Mouse (Mus musculus): ENCODE results near the gene Oxsr1. TPM values are rescaled to one million over a fixed set of nuclear protein-coding genes. Genes with fewer than 3 reads are reported as not detected.

Oxsr1 gene
- total and polyA plus RNA-seq, 2 experiments = 8.6 to 15.6 TPM

DNA sequence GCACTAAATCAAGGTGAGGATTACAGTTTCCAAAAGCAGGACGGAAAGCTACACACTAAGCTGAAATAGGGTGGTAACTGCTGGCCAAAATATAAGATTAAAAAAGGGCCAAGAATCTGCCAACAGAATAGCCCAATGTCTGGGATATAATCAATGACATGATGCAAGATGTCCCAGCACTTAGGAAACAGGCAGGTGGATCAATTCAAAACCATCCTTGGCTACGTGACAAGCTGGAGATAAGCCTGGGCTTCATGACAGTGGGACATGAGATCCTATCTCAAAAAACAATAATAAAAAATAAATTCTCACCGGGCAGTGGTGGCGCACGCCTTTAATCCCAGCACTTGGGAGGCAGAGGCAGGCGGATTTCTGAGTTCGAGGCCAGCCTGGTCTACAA is 16.4 kb downstream of the Oxsr1 start:
- peak; percentile 96 for DNase-seq (ENCODE audit: extremely low read depth, low read depth, low spot score)
- Histone ChIP-seq H3K36me3 (ENCODE audit: control insufficient read depth, insufficient read depth, low read length) (no peaks in the 10 kb centered on the region; the same call in 1 of the 2 replicates), H3K79me2 (ENCODE audit: control insufficient read depth, insufficient read depth, low read length) (peaks cover 3% of the 10 kb centered on the region; the same call in 1 of the 2 replicates), H3K4me1 (ENCODE audit: control insufficient read depth, insufficient read depth, low read length) (peaks cover 17% of the 10 kb centered on the region), H3K27ac (replicated peaks; ENCODE audit: insufficient read depth, low read depth, low read length) (peak overlapping the region; percentile 16), H3K27me3 (ENCODE audit: control insufficient read depth, insufficient read depth, low read length) (no peaks in the 10 kb centered on the region), H3K9ac (ENCODE audit: low read depth, low read length) (no peak overlapping the region), H3K4me3 (ENCODE audit: insufficient read depth, low read depth, low read length) (no peak overlapping the region)
- 19% methylated on average over 7 of the region's 7 CpGs for WGBS
- no peak for TF ChIP-seq CTCF (IDR thresholded peaks at IDR 0.05; ENCODE audit: low read depth, low read length)
- TF ChIP-seq POLR2A (IDR thresholded peaks at IDR 0.05; ENCODE audit: extremely low read depth, insufficient read depth, low read length) = no peak

DNA sequence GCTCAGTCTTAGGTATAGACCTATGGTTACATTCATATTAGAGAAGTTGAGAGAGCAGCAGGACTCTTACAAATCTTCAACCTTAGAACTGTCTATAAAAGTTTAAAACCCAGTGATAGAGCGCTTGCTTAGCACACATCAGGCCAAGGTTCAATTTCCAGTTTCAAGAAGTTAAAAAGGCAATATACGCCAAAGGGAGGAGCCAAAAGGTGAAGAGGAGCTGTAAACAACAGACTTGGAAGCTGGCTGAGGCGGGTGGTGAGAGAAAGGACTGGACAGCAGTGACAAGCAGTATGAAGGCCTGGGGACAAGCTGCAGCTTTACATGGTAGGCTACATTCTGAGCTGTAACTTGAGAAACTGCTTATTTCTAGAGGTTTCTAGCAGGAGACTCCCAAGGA is 23.7 kb downstream of the Oxsr1 start:
- Histone ChIP-seq H3K36me3 (ENCODE audit: control insufficient read depth, insufficient read depth, low read length) (no peaks in the 10 kb centered on the region), H3K79me2 (ENCODE audit: control insufficient read depth, insufficient read depth, low read length) (no peaks in the 10 kb centered on the region), H3K4me3 (ENCODE audit: insufficient read depth, low read depth, low read length) (no peak overlapping the region), H3K9ac (ENCODE audit: low read depth, low read length) (no peak overlapping the region), H3K27ac (replicated peaks; ENCODE audit: insufficient read depth, low read depth, low read length) (no peak overlapping the region; the same call in 1 of the 2 replicates), H3K27me3 (ENCODE audit: control insufficient read depth, insufficient read depth, low read length) (no peaks in the 10 kb centered on the region), H3K4me1 (ENCODE audit: control insufficient read depth, insufficient read depth, low read length) (peaks cover 9% of the 10 kb centered on the region; the same call in 1 of the 2 replicates)
- TF ChIP-seq POLR2A (IDR thresholded peaks at IDR 0.05; ENCODE audit: extremely low read depth, insufficient read depth, low read length) (no peak), CTCF (IDR thresholded peaks at IDR 0.05; ENCODE audit: low read depth, low read length) (no peak)
- DNase-seq (ENCODE audit: extremely low read depth, low read depth, low spot score) = peak; percentile 73
- 37% methylated on average over 3 of the region's 3 CpGs for WGBS

GRCm38 (mm10) chr9:119297696-119298095 is 24.5 kb downstream of the Oxsr1 start:
- 29% methylated on average over 6 of the region's 6 CpGs for WGBS
- Histone ChIP-seq H3K79me2 (ENCODE audit: control insufficient read depth, insufficient read depth, low read length) (no peaks in the 10 kb centered on the region), H3K4me3 (ENCODE audit: insufficient read depth, low read depth, low read length) (no peak overlapping the region), H3K9ac (ENCODE audit: low read depth, low read length) (no peak overlapping the region), H3K27ac (replicated peaks; ENCODE audit: insufficient read depth, low read depth, low read length) (no peak overlapping the region), H3K4me1 (ENCODE audit: control insufficient read depth, insufficient read depth, low read length) (peaks cover 9% of the 10 kb centered on the region; the same call in 1 of the 2 replicates), H3K36me3 (ENCODE audit: control insufficient read depth, insufficient read depth, low read length) (no peaks in the 10 kb centered on the region), H3K27me3 (ENCODE audit: control insufficient read depth, insufficient read depth, low read length) (no peaks in the 10 kb centered on the region)
- peak; percentile 80 for DNase-seq (ENCODE audit: extremely low read depth, low read depth, low spot score)
- TF ChIP-seq CTCF (IDR thresholded peaks at IDR 0.05; ENCODE audit: low read depth, low read length) = no peak
- TF ChIP-seq POLR2A (IDR thresholded peaks at IDR 0.05; ENCODE audit: extremely low read depth, insufficient read depth, low read length) = no peak

GRCm38 (mm10) chr9:119290791-119291190 is 31.4 kb downstream of the Oxsr1 start:
- no peak overlapping the region for H3K9ac ChIP-seq (ENCODE audit: low read depth, low read length)
- no peak overlapping the region for H3K4me3 ChIP-seq (ENCODE audit: insufficient read depth, low read depth, low read length)
- 95% methylated on average over 3 of the region's 3 CpGs for WGBS
- no peaks in the 10 kb centered on the region for H3K4me1 ChIP-seq (ENCODE audit: control insufficient read depth, insufficient read depth, low read length)
- TF ChIP-seq CTCF (IDR thresholded peaks at IDR 0.05; ENCODE audit: low read depth, low read length) = no peak
- TF ChIP-seq POLR2A (IDR thresholded peaks at IDR 0.05; ENCODE audit: extremely low read depth, insufficient read depth, low read length) = no peak
- no peak overlapping the region for H3K27ac ChIP-seq (replicated peaks; ENCODE audit: insufficient read depth, low read depth, low read length)
- no peaks in the 10 kb centered on the region for H3K36me3 ChIP-seq (ENCODE audit: control insufficient read depth, insufficient read depth, low read length)
- DNase-seq (ENCODE audit: extremely low read depth, low read depth, low spot score) = no peak
- no peaks in the 10 kb centered on the region for H3K27me3 ChIP-seq (ENCODE audit: control insufficient read depth, insufficient read depth, low read length)
- H3K79me2 ChIP-seq (ENCODE audit: control insufficient read depth, insufficient read depth, low read length) = peaks cover 3% of the 10 kb centered on the region; the same call in 1 of the 2 replicates

DNA sequence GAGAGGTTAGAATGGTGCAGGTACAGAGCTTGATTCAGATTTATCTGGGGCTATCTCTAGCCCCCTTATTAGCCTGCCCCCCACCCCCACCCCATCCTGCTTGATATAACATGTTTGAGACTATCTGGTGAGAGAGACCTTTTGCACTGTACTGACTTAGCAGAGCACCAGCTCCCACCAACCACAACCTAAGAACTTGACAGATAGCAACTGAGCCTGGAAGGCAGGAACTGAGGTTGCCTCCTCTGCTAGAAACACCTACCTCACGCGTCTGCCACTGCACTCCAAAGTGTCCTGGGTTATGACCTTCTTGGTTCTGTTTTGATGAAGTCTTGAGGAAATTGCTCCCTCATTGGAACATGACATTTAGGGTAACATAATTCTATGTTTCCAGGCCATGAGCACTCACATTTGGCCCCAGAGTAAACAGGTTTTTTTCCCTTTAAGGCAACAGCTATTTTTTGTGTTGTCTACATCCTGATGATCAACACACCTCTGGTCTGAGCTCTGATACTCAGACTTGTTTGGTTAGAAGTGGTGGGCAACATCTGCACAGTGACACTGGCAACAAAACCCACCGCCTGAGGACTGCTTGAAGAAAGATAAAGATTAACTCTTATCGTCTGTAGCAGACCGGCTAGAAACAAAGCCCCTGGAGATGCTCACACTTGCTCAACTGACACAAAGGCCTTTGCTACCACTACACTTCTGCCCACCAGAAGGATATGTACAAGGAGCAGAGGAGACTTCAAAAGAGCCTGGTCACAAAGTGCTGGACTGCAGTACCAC is 41.1 kb downstream of the Oxsr1 start:
- Histone ChIP-seq H3K27ac (replicated peaks; ENCODE audit: insufficient read depth, low read depth, low read length) (no peak overlapping the region), H3K36me3 (ENCODE audit: control insufficient read depth, insufficient read depth, low read length) (peaks cover 16% of the 10 kb centered on the region), H3K4me1 (ENCODE audit: control insufficient read depth, insufficient read depth, low read length) (no peaks in the 10 kb centered on the region), H3K9ac (ENCODE audit: low read depth, low read length) (no peak overlapping the region), H3K79me2 (ENCODE audit: control insufficient read depth, insufficient read depth, low read length) (peaks cover 2% of the 10 kb centered on the region; the same call in 1 of the 2 replicates), H3K4me3 (ENCODE audit: insufficient read depth, low read depth, low read length) (no peak overlapping the region), H3K27me3 (ENCODE audit: control insufficient read depth, insufficient read depth, low read length) (no peaks in the 10 kb centered on the region)
- DNase-seq (ENCODE audit: extremely low read depth, low read depth, low spot score) = no peak
- TF ChIP-seq CTCF (IDR thresholded peaks at IDR 0.05; ENCODE audit: low read depth, low read length) (no peak), POLR2A (IDR thresholded peaks at IDR 0.05; ENCODE audit: extremely low read depth, insufficient read depth, low read length) (no peak)
- WGBS = 96% methylated on average over 5 of the region's 5 CpGs

GRCm38 (mm10) chr9:119278031-119278430 is 44.2 kb downstream of the Oxsr1 start:
- Histone ChIP-seq H3K4me3 (ENCODE audit: insufficient read depth, low read depth, low read length) (no peak overlapping the region), H3K9ac (ENCODE audit: low read depth, low read length) (no peak overlapping the region), H3K36me3 (ENCODE audit: control insufficient read depth, insufficient read depth, low read length) (peaks cover 12% of the 10 kb centered on the region), H3K27ac (replicated peaks; ENCODE audit: insufficient read depth, low read depth, low read length) (no peak overlapping the region), H3K79me2 (ENCODE audit: control insufficient read depth, insufficient read depth, low read length) (no peaks in the 10 kb centered on the region), H3K27me3 (ENCODE audit: control insufficient read depth, insufficient read depth, low read length) (no peaks in the 10 kb centered on the region), H3K4me1 (ENCODE audit: control insufficient read depth, insufficient read depth, low read length) (no peaks in the 10 kb centered on the region)
- no peak for DNase-seq (ENCODE audit: extremely low read depth, low read depth, low spot score)
- TF ChIP-seq CTCF (IDR thresholded peaks at IDR 0.05; ENCODE audit: low read depth, low read length) = no peak
- WGBS = 96% methylated on average over 5 of the region's 5 CpGs
